8 mouse cellular contexts compared by ENCODE assay signal in the genomic region with DNA sequence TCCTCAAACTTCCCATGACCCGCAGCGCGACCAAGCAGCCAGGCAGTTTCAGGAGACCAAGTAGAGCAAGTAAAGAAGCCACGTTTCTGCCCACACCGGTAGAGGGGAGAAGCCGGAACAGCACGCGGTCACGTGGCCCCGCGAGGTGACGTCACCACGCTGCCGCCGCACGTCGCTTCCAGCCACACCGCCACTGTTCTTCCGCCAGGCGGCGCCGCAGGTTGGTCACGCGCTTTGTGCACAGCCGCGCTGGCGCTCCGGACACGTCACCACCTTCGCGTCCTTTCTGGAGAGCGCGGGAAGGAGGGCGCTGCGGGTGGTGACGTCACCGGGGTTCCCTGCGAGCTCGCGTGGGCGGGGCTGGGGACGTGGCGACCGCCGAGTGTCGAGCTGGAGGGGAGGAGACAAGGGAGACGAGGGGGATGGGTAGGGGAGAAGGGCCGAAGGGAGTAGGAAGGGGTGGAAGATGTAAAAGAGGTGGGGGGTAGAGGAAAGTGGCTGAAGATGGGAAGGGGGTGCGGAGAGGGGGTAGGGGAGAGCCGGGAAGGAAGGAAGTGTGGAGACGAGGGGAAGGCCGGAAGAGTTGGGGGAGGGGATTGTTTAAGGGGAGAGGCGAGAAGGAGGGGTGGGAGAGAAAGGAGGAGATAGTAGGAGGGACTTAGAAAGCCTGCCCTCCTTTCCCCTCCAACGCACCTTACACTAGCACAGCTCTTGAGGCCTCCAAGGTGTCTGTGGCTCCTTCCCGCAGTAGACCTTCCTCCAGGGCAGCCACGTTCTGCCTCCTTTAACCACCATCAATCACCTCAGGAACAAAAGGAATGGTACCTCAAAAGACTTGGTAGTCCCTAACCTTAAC. TPM values are rescaled to one million over a fixed set of nuclear protein-coding genes. Genes with fewer than 3 reads are reported as not detected.
A peak's percentile ranks its signal among the peaks of the same experiment; 100 is the strongest.
DNase-seq lines count a peak whose midpoint lies in the region; ATAC-seq and TF ChIP-seq lines count a peak whose summit lies in the region.

No protein-coding gene starts in this region.

- H3K36me3 ChIP-seq in embryonic facial prominence, embryonic 13.5 days: peaks cover 20% of the 10 kb centered on the region; the same call in 1 of the 2 replicates
- no peaks in the 10 kb centered on the region for H3K36me3 ChIP-seq in kidney, adult 2 months (ENCODE audit: control insufficient read depth, insufficient read depth, low read length)
- H3K36me3 ChIP-seq in limb, embryonic 12.5 days: peaks cover 24% of the 10 kb centered on the region; the same call in 1 of the 2 replicates
- peaks cover 7% of the 10 kb centered on the region; the same call in 1 of the 2 replicates for H3K36me3 ChIP-seq in midbrain, embryonic 15.5 days (replicated peaks)
- peaks cover 4% of the 10 kb centered on the region for H3K36me3 ChIP-seq in spleen, adult 2 months (ENCODE audit: control insufficient read depth, insufficient read depth, low read length)

- TF ChIP-seq POLR2A in kidney, adult 2 months (IDR thresholded peaks at IDR 0.05; ENCODE audit: low read depth, low read length): peak; percentile 97
- TF ChIP-seq POLR2A in spleen, adult 2 months (IDR thresholded peaks at IDR 0.05; ENCODE audit: low read depth, low read length): peak; percentile 86

- H3K27me3 ChIP-seq in embryonic facial prominence, embryonic 13.5 days: no peaks in the 10 kb centered on the region
- H3K27me3 ChIP-seq in kidney, adult 2 months (replicated peaks; ENCODE audit: control insufficient read depth, insufficient read depth, low read length): no peaks in the 10 kb centered on the region
- no peaks in the 10 kb centered on the region for H3K27me3 ChIP-seq in limb, embryonic 12.5 days
- no peaks in the 10 kb centered on the region for H3K27me3 ChIP-seq in midbrain, embryonic 15.5 days (replicated peaks)
- no peaks in the 10 kb centered on the region for H3K27me3 ChIP-seq in spleen, adult 2 months (ENCODE audit: control insufficient read depth, insufficient read depth, low read length)

- H3K4me3 ChIP-seq in embryonic facial prominence, embryonic 13.5 days: peak overlapping the region; percentile 41
- H3K4me3 ChIP-seq in kidney, adult 2 months (ENCODE audit: insufficient read depth, low read depth, low read length): peak overlapping the region; percentile 61
- peak overlapping the region; percentile 38 for H3K4me3 ChIP-seq in limb, embryonic 12.5 days (replicated peaks)
- peak overlapping the region; percentile 40 for H3K4me3 ChIP-seq in midbrain, embryonic 15.5 days
- H3K4me3 ChIP-seq in spleen, adult 2 months (ENCODE audit: extremely low read depth, insufficient read depth, insufficient read length): peak overlapping the region; percentile 73

- WGBS in embryonic facial prominence, embryonic 13.5 days: under 1% methylated on average over 56 of the region's 56 CpGs
- under 1% methylated on average over 56 of the region's 56 CpGs for WGBS in kidney, adult 2 months
- WGBS in limb, embryonic 12.5 days: 1% methylated on average over 56 of the region's 56 CpGs
- 1% methylated on average over 46 of the region's 56 CpGs for WGBS in midbrain, embryonic 15.5 days
- under 1% methylated on average over 56 of the region's 56 CpGs for WGBS in spleen, adult 2 months

- ATAC-seq in embryonic facial prominence, embryonic 13.5 days (ENCODE audit: insufficient number of reproducible peaks, insufficient read depth, low FRiP score, low TSS enrichment, low read depth): peak; percentile 91
- ATAC-seq in limb, embryonic 12.5 days (ENCODE audit: insufficient number of reproducible peaks, insufficient read depth, low FRiP score, low TSS enrichment, low read depth): peak; percentile 93
- peak; percentile 96 for ATAC-seq in midbrain, embryonic 15.5 days (replicated peaks)

- peak overlapping the region; percentile 75 for H3K9ac ChIP-seq in embryonic facial prominence, embryonic 13.5 days
- H3K9ac ChIP-seq in limb, embryonic 12.5 days (replicated peaks): peak overlapping the region; percentile 51
- peak overlapping the region; percentile 54 for H3K9ac ChIP-seq in midbrain, embryonic 15.5 days

- peak; percentile 97 for TF ChIP-seq CTCF in kidney, adult 2 months (conservative IDR thresholded peaks at IDR 0.05; ENCODE audit: insufficient read depth, insufficient read length, low read depth, low read length)
- TF ChIP-seq CTCF in spleen, adult 2 months (IDR thresholded peaks at IDR 0.05; ENCODE audit: extremely low read depth, insufficient read depth, insufficient read length, insufficient replicate concordance): peak; percentile 96

- no peaks in the 10 kb centered on the region for H3K9me3 ChIP-seq in embryonic facial prominence, embryonic 13.5 days
- no peaks in the 10 kb centered on the region for H3K9me3 ChIP-seq in limb, embryonic 12.5 days
- H3K9me3 ChIP-seq in midbrain, embryonic 15.5 days: no peaks in the 10 kb centered on the region

- DNase-seq in 3134 (ENCODE audit: extremely low read depth, insufficient read length, low spot score): peak; percentile 99
- peak; percentile 100 for DNase-seq in adrenal gland, postnatal 36 days
- peak; percentile 99 to 100 for DNase-seq in heart, adult 18-20 months
- peak; percentile 99 for DNase-seq in kidney, adult 2 months
- peak; percentile 98 to 99 for DNase-seq in spleen, adult 2 months (ENCODE audit: low read depth in 1 of 2, low spot score in 2 of 2)

- peaks cover 16% of the 10 kb centered on the region for H3K4me1 ChIP-seq in embryonic facial prominence, embryonic 13.5 days
- peaks cover 26% of the 10 kb centered on the region; the same call in 1 of the 2 replicates for H3K4me1 ChIP-seq in kidney, adult 2 months (ENCODE audit: control insufficient read depth, insufficient read depth, low read length)
- peaks cover 15% of the 10 kb centered on the region for H3K4me1 ChIP-seq in limb, embryonic 12.5 days (replicated peaks)
- peaks cover 18% of the 10 kb centered on the region for H3K4me1 ChIP-seq in midbrain, embryonic 15.5 days
- H3K4me1 ChIP-seq in spleen, adult 2 months (ENCODE audit: control insufficient read depth, insufficient read depth, insufficient read length): peaks cover 9% of the 10 kb centered on the region

- peak overlapping the region; percentile 75 for H3K4me2 ChIP-seq in embryonic facial prominence, embryonic 13.5 days
- H3K4me2 ChIP-seq in limb, embryonic 12.5 days: peak overlapping the region; percentile 67
- peak overlapping the region; percentile 67 for H3K4me2 ChIP-seq in midbrain, embryonic 15.5 days

- peak overlapping the region; percentile 89 for H3K27ac ChIP-seq in embryonic facial prominence, embryonic 13.5 days
- peak overlapping the region; percentile 95 for H3K27ac ChIP-seq in kidney, adult 2 months (ENCODE audit: insufficient read depth, low read depth, low read length)
- H3K27ac ChIP-seq in limb, embryonic 12.5 days: peak overlapping the region; percentile 92
- H3K27ac ChIP-seq in midbrain, embryonic 15.5 days: peak overlapping the region; percentile 96
- H3K27ac ChIP-seq in spleen, adult 2 months (ENCODE audit: insufficient read depth, low read length): peak overlapping the region; percentile 87

RNA-seq across cellular contexts. Expression of a gene that starts 34.2 kb away (rescaled TPM):
- total RNA-seq in adrenal gland, postnatal 36 days (2021): 10 to 100 TPM; 16.5 to 23.5 TPM
- polyA plus RNA-seq in embryonic facial prominence, embryonic 13.5 days (2015; fragmentation: Nextera tagmentation; extraction: Ambion mirVana): 27.9 and 31.4 TPM in 2 replicates
- total RNA-seq in heart, adult 18-20 months (2021): 10 to 100 TPM in 1 of 2 experiments, 1 to 10 TPM in 1; 8.4 to 10.4 TPM
- 15.1 and 15.3 TPM in 2 replicates for polyA plus RNA-seq in kidney, adult 2 months (2012; rRNA removed)
- 25.8 and 27.3 TPM in 2 replicates for polyA plus RNA-seq in limb, embryonic 12.5 days (2016; fragmentation: Nextera tagmentation; extraction: Ambion mirVana)
- 25.2 and 25.8 TPM in 2 replicates for polyA plus RNA-seq in midbrain, embryonic 15.5 days (2015; fragmentation: Nextera tagmentation; extraction: Ambion mirVana)
- polyA plus RNA-seq in spleen, adult 2 months (2012; rRNA removed): 9.5 and 9.7 TPM in 2 replicates

RNA-seq across cellular contexts. Expression of a gene that starts 45.9 kb away (rescaled TPM):
- not detected for total RNA-seq in adrenal gland, postnatal 36 days (2021)
- polyA plus RNA-seq in embryonic facial prominence, embryonic 13.5 days (2015; fragmentation: Nextera tagmentation; extraction: Ambion mirVana): not detected in 2 replicates
- not detected for total RNA-seq in heart, adult 18-20 months (2021)
- 2.9 and 6.7 TPM in 2 replicates for polyA plus RNA-seq in kidney, adult 2 months (2012; rRNA removed)
- 0.50 TPM in 1 of 2 replicates, not detected in the other for polyA plus RNA-seq in limb, embryonic 12.5 days (2016; fragmentation: Nextera tagmentation; extraction: Ambion mirVana)
- polyA plus RNA-seq in midbrain, embryonic 15.5 days (2015; fragmentation: Nextera tagmentation; extraction: Ambion mirVana): not detected in 2 replicates
- 8.5 and 10.4 TPM in 2 replicates for polyA plus RNA-seq in spleen, adult 2 months (2012; rRNA removed)

RNA-seq across cellular contexts. Expression of a gene that starts 53.8 kb away (rescaled TPM):
- total RNA-seq in adrenal gland, postnatal 36 days (2021): 100 to 1,000 TPM; 316 to 364 TPM
- polyA plus RNA-seq in embryonic facial prominence, embryonic 13.5 days (2015; fragmentation: Nextera tagmentation; extraction: Ambion mirVana): 270 and 423 TPM in 2 replicates
- 100 to 1,000 TPM; 142 to 150 TPM for total RNA-seq in heart, adult 18-20 months (2021)
- 165 and 166 TPM in 2 replicates for polyA plus RNA-seq in kidney, adult 2 months (2012; rRNA removed)
- 546 and 583 TPM in 2 replicates for polyA plus RNA-seq in limb, embryonic 12.5 days (2016; fragmentation: Nextera tagmentation; extraction: Ambion mirVana)
- polyA plus RNA-seq in midbrain, embryonic 15.5 days (2015; fragmentation: Nextera tagmentation; extraction: Ambion mirVana): 339 and 344 TPM in 2 replicates
- polyA plus RNA-seq in spleen, adult 2 months (2012; rRNA removed): 166 and 200 TPM in 2 replicates

Comparison
In these comparisons a context has a peak if more than half of its experiments do, and no peak if none do; other contexts are left out.
1. Peak in every context shown above with its lines: DNase-seq, ATAC-seq, H3K4me3 ChIP-seq and H3K27ac ChIP-seq.